Comparison of ENCODE assay signal across 8 mouse cellular contexts in genomic region chr8:71660325-71661120, GRCm38 (mm10). TPM values are rescaled to one million over a fixed set of nuclear protein-coding genes. Genes with fewer than 3 reads are reported as not detected.
DNase-seq lines count a peak whose midpoint lies in the region; ATAC-seq and TF ChIP-seq lines count a peak whose summit lies in the region.

No protein-coding gene starts in this region.

- no peak for TF ChIP-seq POLR2A in cortical plate, adult 2 months (IDR thresholded peaks at IDR 0.05; ENCODE audit: extremely low read depth, insufficient read depth, low read length)

- peak; percentile 41 for ATAC-seq in intestine, embryonic 15.5 days
- peak; percentile 47 for ATAC-seq in midbrain, embryonic 11.5 days (ENCODE audit: low FRiP score)

- no peaks in the 10 kb centered on the region for H3K36me3 ChIP-seq in intestine, embryonic 15.5 days
- H3K36me3 ChIP-seq in midbrain, embryonic 11.5 days (ENCODE audit: control insufficient read depth, insufficient read depth, low read length): no peaks in the 10 kb centered on the region

- no peaks in the 10 kb centered on the region for H3K9me3 ChIP-seq in intestine, embryonic 15.5 days
- H3K9me3 ChIP-seq in midbrain, embryonic 11.5 days (ENCODE audit: control insufficient read depth, low read length): no peaks in the 10 kb centered on the region

- 9% methylated on average over 36 of the region's 36 CpGs for WGBS in intestine, embryonic 15.5 days
- WGBS in midbrain, embryonic 11.5 days: 9% methylated on average over 36 of the region's 36 CpGs

- H3K27me3 ChIP-seq in intestine, embryonic 15.5 days (replicated peaks): peaks cover 55% of the 10 kb centered on the region
- peaks cover 38% of the 10 kb centered on the region for H3K27me3 ChIP-seq in midbrain, embryonic 11.5 days (ENCODE audit: control insufficient read depth, insufficient read depth, low read length)

- peak; percentile 85 to 95 for DNase-seq in adrenal gland, adult (ENCODE audit: inconsistent age in 2 of 2, low spot score in 1 of 2)
- DNase-seq in gastrocnemius, postnatal 10 days: peak; percentile 90
- DNase-seq in left cerebral cortex, postnatal 36 days (ENCODE audit: low spot score in 2 of 2): peak; percentile 77 to 82
- peak; percentile 97 for DNase-seq in midbrain, embryonic 11.5 days (ENCODE audit: low spot score, missing footprints)
- DNase-seq in right cerebral cortex, postnatal 36 days (ENCODE audit: low spot score in 2 of 2): peak; percentile 67 to 76
- DNase-seq in yolk sac, embryonic 10.5 days (ENCODE audit: low spot score): peak; percentile 53

- H3K4me3 ChIP-seq in cortical plate, adult 2 months (ENCODE audit: insufficient read depth, low read length): no peak overlapping the region
- no peak overlapping the region for H3K4me3 ChIP-seq in intestine, embryonic 15.5 days (replicated peaks)
- no peak overlapping the region for H3K4me3 ChIP-seq in midbrain, embryonic 11.5 days (ENCODE audit: low read depth, low read length)

- TF ChIP-seq CTCF in cortical plate, adult 2 months (IDR thresholded peaks at IDR 0.05; ENCODE audit: extremely low read depth, insufficient read depth, low read length): peak; percentile 88

- intact Hi-C loops in left cerebral cortex, postnatal 36 days (cut with DNase I): loop anchor here (2.0 to 5.0 kb wide), 3 partner anchors 48 to 100 kb away; partner anchors contain the start of genes Colgalt1 and Fam129c

- H3K4me1 ChIP-seq in cortical plate, adult 2 months (ENCODE audit: control insufficient read depth, insufficient read depth, low read length): no peaks in the 10 kb centered on the region
- H3K4me1 ChIP-seq in intestine, embryonic 15.5 days (replicated peaks): peaks cover 6% of the 10 kb centered on the region
- peaks cover 6% of the 10 kb centered on the region for H3K4me1 ChIP-seq in midbrain, embryonic 11.5 days (ENCODE audit: control insufficient read depth, insufficient read depth, low read length)

- H3K4me2 ChIP-seq in intestine, embryonic 15.5 days (replicated peaks): peak overlapping the region; percentile 35; the same call in 1 of the 2 replicates
- no peak overlapping the region for H3K4me2 ChIP-seq in midbrain, embryonic 11.5 days

- H3K9ac ChIP-seq in intestine, embryonic 15.5 days: no peak overlapping the region
- H3K9ac ChIP-seq in midbrain, embryonic 11.5 days (ENCODE audit: low read length): no peak overlapping the region

- H3K27ac ChIP-seq in cortical plate, adult 2 months (ENCODE audit: insufficient read depth, low read length): no peak overlapping the region
- H3K27ac ChIP-seq in intestine, embryonic 15.5 days: no peak overlapping the region
- H3K27ac ChIP-seq in midbrain, embryonic 11.5 days (ENCODE audit: low read depth, low read length): no peak overlapping the region

RNA-seq across cellular contexts. Expression of gene Unc13a, which starts 11.0 kb away (rescaled TPM):
- polyA plus RNA-seq in cortical plate, adult 2 months (2012; rRNA removed): 199 and 221 TPM in 2 replicates
- under 1 TPM; 0.38 to 0.45 TPM for total RNA-seq in gastrocnemius, postnatal 10 days (2021)
- polyA plus RNA-seq in intestine, embryonic 15.5 days (2015; fragmentation: Nextera tagmentation; extraction: Ambion mirVana): 1.3 and 1.5 TPM in 2 replicates
- 100 to 1,000 TPM; 278 to 328 TPM for total RNA-seq in left cerebral cortex, postnatal 36 days (2021)
- polyA plus RNA-seq in midbrain, embryonic 11.5 days (2014; fragmentation: Nextera tagmentation; extraction: Ambion mirVana): 5.4 and 6.5 TPM in 2 replicates

RNA-seq across cellular contexts. Expression of gene Jak3, which starts 15.6 kb away (rescaled TPM):
- polyA plus RNA-seq in cortical plate, adult 2 months (2012; rRNA removed): 6.0 and 6.1 TPM in 2 replicates
- 1 to 10 TPM; 3.9 to 5.8 TPM for total RNA-seq in gastrocnemius, postnatal 10 days (2021)
- polyA plus RNA-seq in intestine, embryonic 15.5 days (2015; fragmentation: Nextera tagmentation; extraction: Ambion mirVana): 9.0 and 9.2 TPM in 2 replicates
- 1 to 10 TPM; 4.0 to 5.5 TPM for total RNA-seq in left cerebral cortex, postnatal 36 days (2021)
- 1.3 and 1.7 TPM in 2 replicates for polyA plus RNA-seq in midbrain, embryonic 11.5 days (2014; fragmentation: Nextera tagmentation; extraction: Ambion mirVana)

RNA-seq across cellular contexts. Expression of gene Insl3, which starts 28.5 kb away (rescaled TPM):
- 1.4 and 1.6 TPM in 2 replicates for polyA plus RNA-seq in cortical plate, adult 2 months (2012; rRNA removed)
- 1 to 10 TPM; 3.1 to 3.7 TPM for total RNA-seq in gastrocnemius, postnatal 10 days (2021)
- 1.2 and 1.9 TPM in 2 replicates for polyA plus RNA-seq in intestine, embryonic 15.5 days (2015; fragmentation: Nextera tagmentation; extraction: Ambion mirVana)
- 1 to 10 TPM in 1 of 2 experiments, under 1 TPM in 1; 0.59 to 1.9 TPM for total RNA-seq in left cerebral cortex, postnatal 36 days (2021)
- 0.44 and 0.48 TPM in 2 replicates for polyA plus RNA-seq in midbrain, embryonic 11.5 days (2014; fragmentation: Nextera tagmentation; extraction: Ambion mirVana)

RNA-seq across cellular contexts. Expression of gene B3gnt3, which starts 41.1 kb away (rescaled TPM):
- 0.74 and 0.86 TPM in 2 replicates for polyA plus RNA-seq in cortical plate, adult 2 months (2012; rRNA removed)
- 1 to 10 TPM; 4.7 to 5.2 TPM for total RNA-seq in gastrocnemius, postnatal 10 days (2021)
- polyA plus RNA-seq in intestine, embryonic 15.5 days (2015; fragmentation: Nextera tagmentation; extraction: Ambion mirVana): 16.0 and 17.0 TPM in 2 replicates
- under 1 TPM; 0.52 to 0.75 TPM for total RNA-seq in left cerebral cortex, postnatal 36 days (2021)
- polyA plus RNA-seq in midbrain, embryonic 11.5 days (2014; fragmentation: Nextera tagmentation; extraction: Ambion mirVana): 0.38 and 0.63 TPM in 2 replicates

RNA-seq across cellular contexts. Expression of gene Colgalt1, which starts 49.7 kb away (rescaled TPM):
- polyA plus RNA-seq in cortical plate, adult 2 months (2012; rRNA removed): 100 and 104 TPM in 2 replicates
- 10 to 100 TPM; 43.3 to 56.1 TPM for total RNA-seq in gastrocnemius, postnatal 10 days (2021)
- polyA plus RNA-seq in intestine, embryonic 15.5 days (2015; fragmentation: Nextera tagmentation; extraction: Ambion mirVana): 70.8 and 73.5 TPM in 2 replicates
- 10 to 100 TPM; 48.5 to 52.2 TPM for total RNA-seq in left cerebral cortex, postnatal 36 days (2021)
- 39.5 and 42.8 TPM in 2 replicates for polyA plus RNA-seq in midbrain, embryonic 11.5 days (2014; fragmentation: Nextera tagmentation; extraction: Ambion mirVana)

Comparison
In these comparisons a context has a peak if more than half of its experiments do, and no peak if none do; other contexts are left out.
1. RNA of gene Unc13a, which starts 11.0 kb away (polyA plus RNA-seq): 199 to 221 TPM in cortical plate, adult 2 months; 5.4 to 6.5 TPM in midbrain, embryonic 11.5 days and 1.3 to 1.5 TPM in intestine, embryonic 15.5 days; every median in the first group is over 10 times any median in the second.
2. Peak in every context shown above with its lines, with median percentiles within 50 percentile points of each other: DNase-seq.